Mouse (Mus musculus) heart, postnatal 0 days (tissue): ENCODE measurements around the gene Dmrt3. TPM values are rescaled to one million over a fixed set of nuclear protein-coding genes. Genes with fewer than 3 reads are reported as not detected.

Experiments used
- ATAC-seq: fragments of 200-750 bp; cut with Nextera tagmentation; 2 replicates; pipeline ENCODE4 v1.8.0; 2017; ENCODE audit warnings: low read depth, moderate number of reproducible peaks, moderate library complexity; ENCODE audit not compliant: insufficient read depth
- DNase-seq: peaks from one replicate; pipeline ENCODE4 v3.0.0-alpha.2; 2016; ENCODE audit warnings: low spot score
- H3K27ac ChIP-seq: fragments of 300-500 bp; sonication (generic); 2 replicates; pipeline ENCODE4 v1.5.1; 2014; ENCODE audit warnings: low read depth, mild to moderate bottlenecking
- H3K27me3 ChIP-seq: fragments of 300-500 bp; sonication (generic); 2 replicates; pipeline ENCODE4 v1.6.1; 2014; ENCODE audit warnings: low read length, mixed read lengths; ENCODE audit not compliant: control insufficient read depth, insufficient read depth
- H3K36me3 ChIP-seq: fragments of 300-500 bp; sonication (generic); replicated peaks from 2 replicates; pipeline ENCODE4 v1.6.1; 2014; ENCODE audit warnings: low read length, mixed read lengths; ENCODE audit not compliant: control insufficient read depth, insufficient read depth
- H3K4me1 ChIP-seq: fragments of 300-500 bp; sonication (generic); 2 replicates; pipeline ENCODE4 v1.6.1; 2014; ENCODE audit warnings: antibody characterized with exemption; ENCODE audit not compliant: control insufficient read depth, insufficient read depth
- H3K4me2 ChIP-seq: fragments of 300-500 bp; sonication (generic); 2 replicates; pipeline ENCODE4 v1.6.1; 2014; ENCODE audit warnings: low read depth, mild to moderate bottlenecking, low read length, moderate library complexity
- H3K4me3 ChIP-seq: fragments of 300-500 bp; sonication (generic); 2 replicates; pipeline ENCODE4 v1.5.1; 2014; ENCODE audit warnings: low read depth, low read length
- H3K9ac ChIP-seq: fragments of 300-500 bp; sonication (generic); replicated peaks from 2 replicates; pipeline ENCODE4 v1.6.1; 2014; ENCODE audit warnings: low read depth, low read length, mixed read lengths
- H3K9me3 ChIP-seq: fragments of 300-500 bp; sonication (generic); replicated peaks from 2 replicates; pipeline ENCODE4 v1.6.1; 2016; ENCODE audit warnings: low read length; ENCODE audit not compliant: control insufficient read depth
- CTCF ChIP-seq: IDR thresholded peaks from 2 replicates; pipeline ENCODE4 v1.5.1; 2016; ENCODE audit warnings: antibody characterized with exemption, control low read depth, low read depth
- EP300 ChIP-seq: IDR thresholded peaks from 2 replicates; pipeline ENCODE4 v1.6.1; 2016; ENCODE audit warnings: antibody characterized with exemption, low read depth
- WGBS: fragments of 180-500 bp; shearing (Covaris S2); extraction: QIAGEN DNeasy Blood & Tissue Kit; methylation state at CpG from one replicate; pipeline ENCODE4 v1.1.7; 2014; 5-methylcytosine and 5-hydroxymethylcytosine counted together
- polyA plus RNA-seq: library from polyadenylated mRNA; unstranded; fragments of >200 nt; fragmentation: Nextera tagmentation; extraction: Ambion mirVana; gene quantifications from 2 replicates; pipeline ENCODE4 v1.2.1, GENCODE M21; 2015
- total RNA-seq: library from RNA; depleted of rRNA; stranded (reverse); fragments of >200 nt; gene quantifications from 2 replicates; pipeline ENCODE4 v1.2.3, GENCODE M21; 2014; ENCODE audit warnings: low replicate concordance

The Dmrt3 gene
- total and polyA plus RNA-seq, 2 experiments from 2014 or later, result not detected

GRCm38 (mm10) chr19:25578358-25578757, 31.7 kb upstream of the Dmrt3 start:
- H3K27ac ChIP-seq, result no peak overlapping the region
- no peaks in the 10 kb centered on the region for H3K9me3 ChIP-seq
- no peak overlapping the region for H3K4me2 ChIP-seq
- WGBS, result 100% methylated on average over 2 of the region's 2 CpGs
- no peak for TF ChIP-seq CTCF
- no peak for TF ChIP-seq EP300
- 0 out of 2 replicates have a peak, but pooled peaks cover 9% of the 10 kb centered on the region for H3K27me3 ChIP-seq
- DNase-seq, result no peak
- ATAC-seq, result no peak
- H3K36me3 ChIP-seq, result no peaks in the 10 kb centered on the region
- no peak overlapping the region for H3K9ac ChIP-seq
- H3K4me3 ChIP-seq, result no peak overlapping the region
- 0 out of 2 replicates have a peak, but pooled peaks cover 10% of the 10 kb centered on the region for H3K4me1 ChIP-seq

DNA sequence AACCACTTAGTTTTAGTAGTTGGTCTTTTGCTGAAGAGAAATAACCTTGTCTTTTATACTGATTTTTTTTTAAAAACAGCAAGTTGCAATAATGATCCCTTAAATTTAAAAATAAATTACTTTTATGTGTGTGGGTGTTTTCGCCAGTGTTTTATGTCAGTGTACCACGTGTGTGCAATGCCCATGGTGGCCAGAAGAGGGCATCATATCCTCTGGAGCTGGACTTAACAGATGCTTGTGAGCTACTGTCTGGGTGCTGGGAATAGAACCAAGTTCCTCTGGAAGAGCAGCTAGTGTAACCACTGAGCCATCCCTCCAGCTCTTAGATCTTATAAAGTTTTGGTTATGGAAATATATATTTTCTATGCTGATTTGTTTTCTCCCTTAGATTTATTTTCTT, 30.7 kb upstream of the Dmrt3 start:
- H3K27ac ChIP-seq, result no peak overlapping the region
- no peak overlapping the region for H3K4me2 ChIP-seq
- DNase-seq (no peak), ATAC-seq (no peak)
- H3K36me3 ChIP-seq, result no peaks in the 10 kb centered on the region
- H3K4me1 ChIP-seq, result 0 out of 2 replicates have a peak, but pooled peaks cover 8% of the 10 kb centered on the region
- 0 out of 2 replicates have a peak, but pooled peaks cover 8% of the 10 kb centered on the region for H3K27me3 ChIP-seq
- WGBS, result 92% methylated on average over 2 of the region's 2 CpGs
- no peak for TF ChIP-seq CTCF
- TF ChIP-seq EP300, result no peak
- no peak overlapping the region for H3K4me3 ChIP-seq
- no peaks in the 10 kb centered on the region for H3K9me3 ChIP-seq
- H3K9ac ChIP-seq, result no peak overlapping the region

- no peaks in the 10 kb centered on the region for H3K4me1 ChIP-seq
- H3K9ac ChIP-seq, result no peak overlapping the region
- H3K4me2 ChIP-seq, result no peak overlapping the region
- no peak overlapping the region for H3K27ac ChIP-seq
- peaks cover 76% of the 10 kb centered on the region for H3K27me3 ChIP-seq
- DNase-seq (no peak), ATAC-seq (no peak)
- no peaks in the 10 kb centered on the region for H3K36me3 ChIP-seq
- no peak overlapping the region for H3K4me3 ChIP-seq
- WGBS, result 68% methylated on average over 3 of the region's 3 CpGs
- TF ChIP-seq EP300, result no peak
- no peak for TF ChIP-seq CTCF
- no peaks in the 10 kb centered on the region for H3K9me3 ChIP-seq
These were observed 12.3 kb upstream of the Dmrt3 start for GRCm38 (mm10) chr19:25597717-25598232.

- no peak for ATAC-seq
- WGBS, result 14% methylated on average over 4 of the region's 4 CpGs
- TF ChIP-seq EP300 (no peak), CTCF (no peak)
These were observed 11.5 kb upstream of the Dmrt3 start for GRCm38 (mm10) chr19:25598626-25599025.

DNA sequence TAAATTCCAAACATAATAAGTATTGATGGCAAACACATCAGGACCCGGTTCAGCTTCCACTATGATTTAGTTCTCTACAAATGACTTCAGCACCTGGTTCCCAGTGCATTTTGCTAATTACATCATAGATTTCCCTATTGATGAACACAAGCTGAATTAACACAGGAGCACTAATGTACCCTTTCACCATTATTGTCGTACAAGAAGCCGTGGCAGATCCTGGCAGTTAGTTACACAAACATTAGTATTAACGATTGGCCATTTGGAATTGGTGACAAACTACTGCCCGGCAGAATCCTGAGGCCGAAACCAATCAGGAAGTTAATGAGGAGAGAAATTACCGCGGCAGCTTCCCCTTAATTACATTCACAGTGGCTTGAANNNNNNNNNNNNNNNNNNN, 8.1 kb upstream of the Dmrt3 start:
- Histone ChIP-seq H3K4me3 (no peak overlapping the region), H3K4me2 (no peak overlapping the region), H3K4me1 (0 out of 2 replicates have a peak, but pooled peaks cover 6% of the 10 kb centered on the region), H3K36me3 (no peaks in the 10 kb centered on the region), H3K27me3 (peaks cover 96% of the 10 kb centered on the region), H3K27ac (no peak overlapping the region), H3K9me3 (no peaks in the 10 kb centered on the region), H3K9ac (no peak overlapping the region)
- no peak for DNase-seq
- WGBS, result 17% methylated on average over 8 of the region's 8 CpGs
- TF ChIP-seq CTCF, result no peak
- TF ChIP-seq EP300, result no peak
- ATAC-seq, result no peak

More at GRCm38 (mm10) chr19:25598626-25599025, 11.5 kb upstream of the Dmrt3 start:
- no peaks in the 10 kb centered on the region for H3K9me3 ChIP-seq
- no peaks in the 10 kb centered on the region for H3K36me3 ChIP-seq
- no peak overlapping the region for H3K4me3 ChIP-seq
- DNase-seq, result no peak
- no peak overlapping the region for H3K27ac ChIP-seq
- no peak overlapping the region for H3K9ac ChIP-seq
- H3K4me1 ChIP-seq, result no peaks in the 10 kb centered on the region
- H3K4me2 ChIP-seq, result no peak overlapping the region
- peaks cover 79% of the 10 kb centered on the region for H3K27me3 ChIP-seq
